ENCODE assay signal across 11 mouse cellular contexts in genomic region chr9:24189511-24190260, GRCm38 (mm10).
DNase-seq lines count a peak whose midpoint lies in the region; ATAC-seq and TF ChIP-seq lines count a peak whose summit lies in the region.
"Had no signal": no experiment of that assay in that cellular context is flagged by ENCODE, and none has a peak within 500 bp of the region (broad histone marks: within the 10 kb centered on the region; RNA-seq: fewer than 3 reads in every experiment).

No protein-coding gene starts in this region.

- no peak for DNase-seq in forebrain, embryonic 11.5 days (ENCODE audit: low spot score)
- no peak for DNase-seq in forebrain, embryonic 10.5 days (ENCODE audit: extremely low spot score, low spot score)
- DNase-seq in brain, embryonic 14.5 days (ENCODE audit: low read depth): peak; percentile 92
- DNase-seq in midbrain, embryonic 14.5 days: peak; percentile 79
- no peak for DNase-seq in adrenal gland, postnatal 10 days
- DNase-seq in gastrocnemius, adult 2 months: no peak
- DNase-seq in thymus, postnatal 4 days: no peak
- DNase-seq: cerebellum, adult 8-10 months; lung, embryonic 14.5 days; thymus, postnatal 25 days had no signal

- H3K27me3 ChIP-seq in forebrain, embryonic 11.5 days (ENCODE audit: control insufficient read depth, insufficient read depth, low read length): no peaks in the 10 kb centered on the region
- H3K27me3 ChIP-seq in forebrain, embryonic 10.5 days (ENCODE audit: poor library complexity, severe bottlenecking): no peaks in the 10 kb centered on the region
- no peaks in the 10 kb centered on the region for H3K27me3 ChIP-seq in hindbrain, embryonic 16.5 days (replicated peaks; ENCODE audit: control insufficient read depth, insufficient read depth, low read length)
- no peaks in the 10 kb centered on the region for H3K27me3 ChIP-seq in midbrain, embryonic 14.5 days (ENCODE audit: control insufficient read depth, insufficient read depth, low read length)

- H3K27ac ChIP-seq in forebrain, embryonic 11.5 days (ENCODE audit: low read depth, low read length): no peak overlapping the region
- no peak overlapping the region for H3K27ac ChIP-seq in forebrain, embryonic 10.5 days
- no peak overlapping the region for H3K27ac ChIP-seq in hindbrain, embryonic 16.5 days (ENCODE audit: low read depth, low read length)
- peak overlapping the region; percentile 55; the same call in 1 of the 2 replicates for H3K27ac ChIP-seq in midbrain, embryonic 14.5 days (replicated peaks; ENCODE audit: low read depth, low read length)
- H3K27ac ChIP-seq in gastrocnemius, adult 2 months: no peak overlapping the region

- H3K36me3 ChIP-seq in forebrain, embryonic 11.5 days (ENCODE audit: control insufficient read depth, insufficient read depth, low read length): no peaks in the 10 kb centered on the region
- H3K36me3 ChIP-seq in forebrain, embryonic 10.5 days (replicated peaks): no peaks in the 10 kb centered on the region
- no peaks in the 10 kb centered on the region for H3K36me3 ChIP-seq in hindbrain, embryonic 16.5 days (ENCODE audit: control insufficient read depth, insufficient read depth, low read length)
- no peaks in the 10 kb centered on the region for H3K36me3 ChIP-seq in midbrain, embryonic 14.5 days (ENCODE audit: control insufficient read depth, insufficient read depth, low read length)

- TF ChIP-seq POLR2A in brain, embryonic 14.5 days (IDR thresholded peaks at IDR 0.05; ENCODE audit: borderline replicate concordance, extremely low read depth, insufficient read depth, insufficient read length, poor library complexity, severe bottlenecking): no peak

- H3K4me3 ChIP-seq in forebrain, embryonic 11.5 days (ENCODE audit: low read depth, low read length): no peak overlapping the region
- H3K4me3 ChIP-seq in forebrain, embryonic 10.5 days: no peak overlapping the region
- no peak overlapping the region for H3K4me3 ChIP-seq in hindbrain, embryonic 16.5 days (ENCODE audit: low read length)
- H3K4me3 ChIP-seq in midbrain, embryonic 14.5 days (replicated peaks; ENCODE audit: low read depth, low read length): no peak overlapping the region
- no peak overlapping the region for H3K4me3 ChIP-seq in gastrocnemius, adult 2 months

- no peaks in the 10 kb centered on the region for H3K4me1 ChIP-seq in forebrain, embryonic 11.5 days (replicated peaks; ENCODE audit: control insufficient read depth, insufficient read depth, low read length)
- 0 out of 2 replicates have a peak, but pooled peaks cover 4% of the 10 kb centered on the region for H3K4me1 ChIP-seq in forebrain, embryonic 10.5 days
- no peaks in the 10 kb centered on the region; the same call in 1 of the 2 replicates for H3K4me1 ChIP-seq in hindbrain, embryonic 16.5 days (ENCODE audit: control insufficient read depth, insufficient read depth, low read depth, low read length)
- peaks cover 11% of the 10 kb centered on the region for H3K4me1 ChIP-seq in midbrain, embryonic 14.5 days (ENCODE audit: control insufficient read depth, insufficient read depth, low read length)

- TF ChIP-seq CTCF in brain, embryonic 14.5 days (IDR thresholded peaks at IDR 0.05; ENCODE audit: borderline replicate concordance, extremely low read depth, insufficient read depth, insufficient read length): no peak
- TF ChIP-seq CTCF in gastrocnemius, adult 2 months (IDR thresholded peaks at IDR 0.05): no peak

- intact Hi-C loops in gastrocnemius, adult 2 months (cut with DNase I): no loop called here

- no peaks in the 10 kb centered on the region for H3K9me3 ChIP-seq in forebrain, embryonic 11.5 days (ENCODE audit: control insufficient read depth, low read length)
- H3K9me3 ChIP-seq in forebrain, embryonic 10.5 days: no peaks in the 10 kb centered on the region
- no peaks in the 10 kb centered on the region for H3K9me3 ChIP-seq in hindbrain, embryonic 16.5 days (ENCODE audit: control insufficient read depth, low read length)
- no peaks in the 10 kb centered on the region for H3K9me3 ChIP-seq in midbrain, embryonic 14.5 days (ENCODE audit: control insufficient read depth, low read length)

- WGBS in forebrain, embryonic 11.5 days: 65% methylated on average over 2 of the region's 2 CpGs
- 66% methylated on average over 2 of the region's 2 CpGs for WGBS in forebrain, embryonic 10.5 days
- WGBS in hindbrain, embryonic 16.5 days: 22% methylated on average over 2 of the region's 2 CpGs
- WGBS in midbrain, embryonic 14.5 days: 29% methylated on average over 2 of the region's 2 CpGs

- ATAC-seq in forebrain, embryonic 11.5 days (replicated peaks; ENCODE audit: low FRiP score): peak; percentile 77
- ATAC-seq in hindbrain, embryonic 16.5 days: peak; percentile 82
- ATAC-seq in midbrain, embryonic 14.5 days (ENCODE audit: low FRiP score, low TSS enrichment): peak; percentile 79

- no peak overlapping the region for H3K4me2 ChIP-seq in forebrain, embryonic 11.5 days (ENCODE audit: low read depth, low read length, severe bottlenecking)
- H3K4me2 ChIP-seq in hindbrain, embryonic 16.5 days (ENCODE audit: low read length): no peak overlapping the region
- no peak overlapping the region for H3K4me2 ChIP-seq in midbrain, embryonic 14.5 days (ENCODE audit: low read length)
- H3K4me2 ChIP-seq: lung, embryonic 14.5 days had no signal

- no peak overlapping the region for H3K9ac ChIP-seq in forebrain, embryonic 11.5 days (ENCODE audit: low read length)
- no peak overlapping the region for H3K9ac ChIP-seq in hindbrain, embryonic 16.5 days (ENCODE audit: low read depth, low read length)
- H3K9ac ChIP-seq in midbrain, embryonic 14.5 days (replicated peaks; ENCODE audit: low read length): no peak overlapping the region; the same call in 1 of the 2 replicates
- H3K9ac ChIP-seq: lung, embryonic 14.5 days had no signal

Comparison
In these comparisons a context has a peak if more than half of its experiments do, and no peak if none do; other contexts are left out.
1. DNase-seq: peak in brain, embryonic 14.5 days (single experiment) and midbrain, embryonic 14.5 days (single experiment); none in forebrain, embryonic 11.5 days (single experiment), forebrain, embryonic 10.5 days (single experiment), adrenal gland, postnatal 10 days (single experiment), gastrocnemius, adult 2 months (single experiment) and thymus, postnatal 4 days (single experiment).
2. Peak in every context shown above with its lines, with median percentiles within 50 percentile points of each other: ATAC-seq.